Mouse (Mus musculus) cerebellum, adult 2 months (tissue): ENCODE results near the gene Cyp46a1.
A peak's percentile ranks its signal among the peaks of the same experiment; 100 is the strongest.

Source experiments
- CTCF ChIP-seq: fragments of 200-500 bp; IDR thresholded peaks from 2 replicates; pipeline ENCODE4 v1.5.1; 2011; ENCODE audit warnings: low read depth, mild to moderate bottlenecking, control low read depth, low read length, moderate library complexity, borderline replicate concordance; ENCODE audit not compliant: insufficient read depth
- POLR2A ChIP-seq: fragments of 200-500 bp; IDR thresholded peaks from 2 replicates; pipeline ENCODE4 v1.6.1; 2011; ENCODE audit warnings: low read length, control low read depth, borderline replicate concordance; ENCODE audit not compliant: insufficient read depth

DNA sequence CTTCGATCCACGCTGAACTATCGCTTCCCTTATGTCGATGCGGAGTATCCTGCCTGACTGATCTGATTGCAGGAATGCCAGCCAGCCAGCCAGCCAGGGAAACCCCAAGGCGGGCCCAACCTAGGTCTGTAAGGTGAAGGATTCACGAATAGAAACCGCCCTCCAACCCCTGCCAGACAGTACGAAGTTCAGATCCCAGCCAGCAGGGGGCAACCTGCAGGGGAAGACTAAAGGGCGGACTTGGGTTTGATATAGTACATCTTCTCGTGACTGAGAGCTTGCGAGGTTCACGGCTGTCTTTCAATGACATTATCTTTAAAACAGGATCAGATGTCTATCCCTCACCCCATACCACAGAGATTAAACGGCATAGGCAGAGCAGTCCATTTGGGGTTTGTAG is 26.6 kb upstream of the Cyp46a1 start:
- no peak for TF ChIP-seq POLR2A
- TF ChIP-seq CTCF = peak; percentile 65
